Mouse (Mus musculus): ENCODE results near the gene Sorbs2.

DNA sequence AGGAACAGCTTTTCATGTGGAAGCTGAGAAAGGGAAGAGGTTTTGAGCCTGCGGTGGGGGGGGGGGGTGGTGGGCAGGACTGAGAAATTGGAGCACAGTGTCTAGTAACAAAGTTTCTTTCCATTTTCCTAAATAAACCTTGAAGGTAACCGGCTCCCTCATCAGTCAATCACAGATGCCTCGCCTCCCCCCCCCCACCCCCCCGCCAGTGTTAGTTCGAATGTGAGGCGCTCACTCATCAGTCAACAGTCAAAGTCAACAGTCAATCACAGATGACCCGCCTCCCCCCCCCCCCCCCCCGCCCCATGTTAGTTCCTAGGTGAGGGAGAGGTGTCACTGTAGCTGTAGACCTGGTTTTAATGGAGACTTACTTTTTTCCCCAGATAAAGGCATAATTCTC, 123.4 kb downstream of the Sorbs2 start:
- TF ChIP-seq POLR2A (IDR thresholded peaks at IDR 0.05; ENCODE audit: insufficient read length, low read depth) (no peak), TCF12 (IDR thresholded peaks at IDR 0.05; ENCODE audit: insufficient read depth, poor library complexity, severe bottlenecking) (no peak), REST (IDR thresholded peaks at IDR 0.05; ENCODE audit: insufficient read depth, insufficient read length) (no peak), MYOG (IDR thresholded peaks at IDR 0.05; ENCODE audit: control insufficient read depth in 1 of 3, insufficient read depth in 1 of 3, insufficient read length in 2 of 3, low read depth in 2 of 3) (no peak)
